Mouse (Mus musculus) heart, adult 18-20 months (tissue): ENCODE results near the gene Lrriq3. TPM values are rescaled to one million over a fixed set of nuclear protein-coding genes. Genes with fewer than 3 reads are reported as not detected.

Experiments used
- total RNA-seq, 2 experiments: library from RNA; stranded (reverse); gene quantifications; 2 replicates each; pipeline ENCODE4 v1.2.3; 2021

Gene Lrriq3
- total RNA-seq, 2 experiments from 2014 or later = 0.27 to 0.49 TPM

Other genes starting within 250 kb of the Lrriq3 start
- gene Tnni3k, start 38.0 kb upstream of the Lrriq3 start, total RNA-seq = 10 to 100 TPM; 79.9 to 80.7 TPM
- 10 to 100 TPM; 11.4 to 12.1 TPM for gene Fpgt, start within 50 bp of the Lrriq3 start, total RNA-seq